Mouse (Mus musculus) testis, adult 2 months (tissue): ENCODE results near the gene Irgm2.
"Not testable (repeated sequence)": the region's sequence is repeated elsewhere in the genome, so short reads cannot be mapped to it uniquely, and the experiment has no call there.

ENCODE experiments used
- CTCF ChIP-seq: fragments of 200-500 bp; IDR thresholded peaks from 2 replicates; pipeline ENCODE4 v1.5.1; 2012; ENCODE audit warnings: low read depth, mild to moderate bottlenecking, inconsistent platforms, low read length, moderate library complexity; ENCODE audit not compliant: control insufficient read depth, insufficient read depth, insufficient replicate concordance
- POLR2A ChIP-seq: fragments of 200-500 bp; IDR thresholded peaks from 2 replicates; pipeline ENCODE4 v1.6.1; 2012; ENCODE audit warnings: low read depth, mild to moderate bottlenecking, inconsistent platforms, low read length, moderate library complexity; ENCODE audit not compliant: control insufficient read depth

- TF ChIP-seq CTCF, POLR2A: not testable (repeated sequence)
These were observed 28.6 kb downstream of the Irgm2 start for GRCm38 (mm10) chr11:58228021-58228420.
